Mouse (Mus musculus) CD4-positive, CD25-positive, alpha-beta regulatory T cell (primary cell): Measurements from ENCODE around the gene Irf4. TPM values are rescaled to one million over a fixed set of nuclear protein-coding genes. Genes with fewer than 3 reads are reported as not detected.

Experiments
- polyA plus RNA-seq: library from polyadenylated mRNA; unstranded; fragments of 100-300 nt; shearing (Covaris generic); gene quantifications from one replicate; pipeline ENCODE4 v1.2.1, GENCODE M21; 2017

Gene Irf4
- polyA plus RNA-seq, result 18.9 TPM

DNA sequence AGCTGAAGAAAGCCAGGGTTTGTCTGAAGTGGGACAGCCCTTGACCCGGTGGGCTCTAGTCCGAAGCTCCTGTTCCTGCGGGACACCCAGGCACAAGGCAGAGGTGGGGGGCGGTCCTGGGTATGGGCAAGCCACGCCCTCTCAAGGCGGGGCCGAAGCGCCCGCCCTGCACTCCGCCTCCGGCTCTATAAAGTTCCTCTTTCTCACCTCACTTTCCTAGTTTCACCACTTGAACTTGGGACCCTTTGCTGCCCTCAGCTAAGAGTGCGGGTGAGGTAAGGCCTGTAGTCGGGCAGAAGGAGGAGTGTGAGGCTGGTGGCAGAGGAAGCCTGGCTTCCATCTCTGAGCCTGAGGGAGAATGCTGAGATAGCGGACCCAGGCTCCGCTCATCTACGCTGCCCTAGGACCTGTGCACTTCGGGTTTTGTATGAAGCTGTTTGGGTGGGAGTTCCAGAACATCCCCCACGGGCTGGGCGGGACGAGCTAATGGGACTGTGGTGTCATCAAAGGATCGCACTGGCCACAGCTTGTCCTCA is at the start of gene Irf4:
TSS of gene Irf4 (plus strand) at position 206 of the 536 bp plus-strand sequence.

Other genes starting within 250 kb of the Irf4 start
- gene Uqcrfs1, start 203.9 kb upstream of the Irf4 start, polyA plus RNA-seq, result 131 TPM
- 10.2 TPM for gene Dusp22, start 89.2 kb upstream of the Irf4 start, polyA plus RNA-seq
- gene Hus1b, start 198.5 kb downstream of the Irf4 start, polyA plus RNA-seq, result not detected
- 82.7 TPM for gene Exoc2, start 224.9 kb downstream of the Irf4 start, polyA plus RNA-seq
- 0.10 TPM for gene Gm5447, start 225.0 kb downstream of the Irf4 start, polyA plus RNA-seq